Mouse (Mus musculus) G1E (cell line): ENCODE measurements around the gene Zfp668. TPM values are rescaled to one million over a fixed set of nuclear protein-coding genes. Genes with fewer than 3 reads are reported as not detected.

ENCODE experiments used
- ATAC-seq: 2 replicates; pipeline ENCODE4 v1.8.0; 2016; ENCODE audit warnings: mild to moderate bottlenecking; ENCODE audit not compliant: insufficient number of reproducible peaks, poor library complexity, low FRiP score, severe bottlenecking; ENCODE audit errors: extremely low read depth
- DNase-seq: peaks from one replicate; pipeline ENCODE4 v3.0.0; 2012; ENCODE audit warnings: low spot score
- H3K27me3 ChIP-seq: 2 replicates; pipeline ENCODE4 v1.6.1; 2012; ENCODE audit warnings: mild to moderate bottlenecking, low read length, inconsistent platforms; ENCODE audit not compliant: insufficient read depth
- H3K36me3 ChIP-seq: replicated peaks from 2 replicates; pipeline ENCODE3; 2012; ENCODE audit warnings: mild to moderate bottlenecking, inconsistent platforms
- H3K4me1 ChIP-seq: 2 replicates; pipeline ENCODE4 v1.6.1; 2012; ENCODE audit warnings: low read depth, low read length, inconsistent platforms, mixed read lengths; ENCODE audit not compliant: insufficient read depth
- H3K4me3 ChIP-seq: 2 replicates; pipeline ENCODE4 v1.5.1; 2012; ENCODE audit warnings: low read depth, mild to moderate bottlenecking, inconsistent platforms, low read length, moderate library complexity, mixed read lengths
- H3K9me3 ChIP-seq: replicated peaks from 2 replicates; pipeline ENCODE4 v1.6.1; 2012; ENCODE audit warnings: inconsistent platforms
- CTCF ChIP-seq: IDR thresholded peaks from 2 replicates; pipeline ENCODE4 v1.5.1; 2012; ENCODE audit warnings: low read depth, low read length, inconsistent platforms, mixed read lengths
- GATA1 ChIP-seq: IDR thresholded peaks from 2 replicates; pipeline ENCODE4 v1.6.1; 2012; ENCODE audit warnings: borderline replicate concordance, low read length, inconsistent platforms, mixed read lengths
- GATA2 ChIP-seq: IDR thresholded peaks from 2 replicates; pipeline ENCODE4 v1.6.1; 2012; ENCODE audit warnings: low read depth, low read length, inconsistent platforms, borderline replicate concordance
- POLR2AphosphoS5 ChIP-seq: IDR thresholded peaks from 2 replicates; pipeline ENCODE4 v1.6.1; 2012; ENCODE audit warnings: low read depth, low read length, inconsistent platforms; ENCODE audit not compliant: insufficient replicate concordance
- TAL1 ChIP-seq: conservative IDR thresholded peaks from 2 replicates; pipeline ENCODE4 v1.6.1; 2012; ENCODE audit warnings: low read depth, low read length, inconsistent platforms, mixed read lengths
- polyA plus RNA-seq: library from polyadenylated mRNA; stranded (reverse); fragments of >175 nt; gene quantifications from 2 replicates; pipeline ENCODE4 v1.2.3, GENCODE M21; 2012
- total RNA-seq, 2 experiments: library from RNA; stranded (forward) in 1 of 2; stranded (reverse) in 1 of 2; fragments of 200-1000 nt in 1 of 2; fragments of >200 nt in 1 of 2; fragmentation: Nextera tagmentation in 1 of 2; gene quantifications; 2 replicates each; pipeline ENCODE4 v1.2.3; 2014 to 2017

Zfp668 gene
- 9.2 and 14.9 TPM in 2 replicates for total RNA-seq (2014; fragmentation: Nextera tagmentation)
- total RNA-seq (2017): 4.2 and 5.7 TPM in 2 replicates
- 33.9 and 39.5 TPM in 2 replicates for polyA plus RNA-seq

DNA sequence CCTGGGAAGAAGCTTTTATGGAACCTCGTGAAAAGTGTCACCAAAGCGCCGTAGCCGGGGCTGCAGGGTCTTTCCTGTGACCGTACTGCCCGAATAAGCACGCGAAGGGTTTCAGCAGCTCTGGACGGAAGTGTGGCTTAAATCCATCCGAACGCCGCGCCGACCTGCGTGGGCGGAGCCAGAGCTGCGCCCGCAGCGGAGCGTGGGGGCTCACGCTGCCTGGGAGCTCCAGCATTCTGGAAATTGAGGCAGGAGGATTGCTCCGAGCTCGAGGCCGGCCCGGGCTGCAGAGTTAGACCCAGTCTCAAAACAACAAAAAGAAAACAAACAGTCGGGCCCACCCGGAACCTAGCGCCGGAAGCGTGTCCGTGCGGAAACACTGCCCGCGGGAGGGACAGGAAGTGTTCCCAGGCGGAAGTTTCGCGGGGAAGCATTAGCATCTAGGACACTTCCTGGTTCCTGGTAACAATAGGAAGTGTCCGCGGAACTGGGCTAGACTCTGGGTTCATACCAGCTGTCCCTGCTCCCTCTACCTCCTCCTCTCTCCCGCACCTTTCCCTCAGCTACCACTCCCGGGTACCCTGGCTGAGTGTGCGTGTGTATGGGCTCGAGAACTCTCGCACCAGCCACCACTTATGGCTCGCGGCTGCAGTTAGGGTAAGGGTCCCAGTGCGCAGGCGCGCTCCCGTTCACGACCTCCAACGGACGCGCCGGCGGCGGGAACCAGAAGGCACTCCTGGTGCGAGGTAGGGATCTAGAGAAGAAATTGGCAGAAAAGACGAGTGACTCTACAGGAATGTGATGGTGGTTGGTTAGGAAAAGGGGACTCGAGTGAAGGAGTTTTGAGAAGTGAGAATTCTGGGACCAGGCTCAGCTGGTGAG lies at the start of gene Zfp668:
TSS of gene Zfp668 (minus strand) at position 362 of the 882 bp plus-strand sequence.
- peak within 1 kb of the TSS; percentile 92 for H3K4me3 ChIP-seq
- peak; percentile 85 for DNase-seq
- H3K27me3 ChIP-seq: no peaks in the 10 kb centered on the region
- peaks cover 72% of the 10 kb centered on the region for H3K4me1 ChIP-seq
- peaks cover 32% of the 10 kb centered on the region for H3K9me3 ChIP-seq
- TF ChIP-seq GATA1 (no peak), CTCF (no peak), GATA2 (no peak), POLR2AphosphoS5 (0 out of 2 replicates have a peak, but pooled peaks have one; percentile 30), TAL1 (no peak)
- ATAC-seq: peak; percentile 46
- H3K36me3 ChIP-seq: peaks cover 65% of the 10 kb centered on the region

DNA sequence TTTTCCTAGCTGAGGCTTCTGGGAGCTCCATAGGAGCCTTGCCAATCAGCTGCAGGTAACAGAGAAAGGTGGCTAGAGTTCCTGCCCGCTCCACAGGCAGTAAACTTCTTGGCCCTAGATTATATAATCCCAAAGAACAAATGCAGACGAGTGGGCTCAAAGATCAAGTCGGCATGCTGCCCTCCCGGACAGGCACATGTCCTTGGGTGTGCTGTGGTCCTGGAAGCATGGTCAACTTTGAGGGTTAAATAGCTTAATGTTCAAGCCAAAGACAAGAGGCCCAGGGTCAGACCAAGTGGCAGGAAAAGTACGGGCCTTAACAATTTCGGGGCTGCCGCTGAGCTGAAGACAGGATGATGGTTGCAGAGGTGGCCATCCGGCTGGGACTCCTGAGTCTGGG lies 49.4 kb upstream of the Zfp668 start:
- H3K4me3 ChIP-seq: no peak overlapping the region
- H3K27me3 ChIP-seq: peaks cover 8% of the 10 kb centered on the region
- DNase-seq (no peak), ATAC-seq (no peak)
- TF ChIP-seq CTCF (no peak), GATA1 (no peak), GATA2 (no peak), TAL1 (no peak), POLR2AphosphoS5 (no peak)
- peaks cover 23% of the 10 kb centered on the region for H3K4me1 ChIP-seq
- H3K9me3 ChIP-seq: no peaks in the 10 kb centered on the region
- H3K36me3 ChIP-seq: peaks cover 68% of the 10 kb centered on the region

DNA sequence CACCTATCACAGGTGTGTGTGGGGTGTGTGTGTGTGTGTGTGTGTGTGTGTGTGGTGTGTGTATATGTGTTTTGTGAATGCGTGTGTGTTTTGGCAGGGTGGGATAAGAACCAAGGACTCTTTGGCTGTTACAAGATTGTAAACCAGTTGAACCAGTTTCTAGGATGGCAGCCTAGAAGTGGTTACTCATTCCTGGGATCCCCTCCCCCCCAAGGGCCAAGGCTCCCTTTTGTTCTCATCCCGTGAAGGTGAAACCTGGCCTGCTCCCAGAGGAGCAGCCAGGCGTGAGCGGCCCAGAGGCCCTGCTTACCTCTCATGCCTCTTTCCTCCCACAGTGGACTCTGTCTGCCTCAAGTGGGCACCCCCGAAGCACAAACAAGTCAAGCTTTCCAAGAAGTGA lies 48.6 kb upstream of the Zfp668 start:
- ATAC-seq (no peak), DNase-seq (no peak)
- TF ChIP-seq POLR2AphosphoS5: no peak
- no peak for TF ChIP-seq GATA2
- no peak for TF ChIP-seq TAL1
- no peak for TF ChIP-seq CTCF
- no peak for TF ChIP-seq GATA1
- peaks cover 22% of the 10 kb centered on the region for H3K4me1 ChIP-seq
- peaks cover 76% of the 10 kb centered on the region for H3K36me3 ChIP-seq
- no peaks in the 10 kb centered on the region for H3K9me3 ChIP-seq
- H3K27me3 ChIP-seq: peaks cover 8% of the 10 kb centered on the region
- H3K4me3 ChIP-seq: no peak overlapping the region

DNA sequence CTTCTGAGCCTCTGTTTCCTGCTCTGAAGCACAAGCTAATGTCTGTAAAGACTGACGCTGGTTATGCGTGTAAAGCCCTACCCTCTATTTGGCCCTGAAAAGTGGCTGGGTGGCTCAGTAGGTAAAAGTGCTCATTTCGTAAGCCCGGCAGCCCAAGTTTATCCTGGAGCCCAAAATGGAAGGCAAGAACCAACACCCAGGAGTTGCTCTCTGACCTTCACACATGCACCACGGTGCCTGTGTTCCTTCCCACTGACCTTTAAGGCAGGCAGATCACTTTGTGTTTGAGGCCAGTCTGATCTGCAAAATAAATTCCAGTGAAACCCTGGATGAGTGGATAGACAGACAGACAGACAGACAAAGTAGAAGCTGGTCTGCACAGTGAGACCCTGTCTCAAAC lies 47.1 kb upstream of the Zfp668 start:
- TF ChIP-seq GATA2: no peak
- no peak for TF ChIP-seq CTCF
- no peak for TF ChIP-seq TAL1
- no peak for TF ChIP-seq POLR2AphosphoS5
- no peak for TF ChIP-seq GATA1
- Histone ChIP-seq H3K9me3 (no peaks in the 10 kb centered on the region), H3K27me3 (no peaks in the 10 kb centered on the region), H3K36me3 (peaks cover 91% of the 10 kb centered on the region), H3K4me3 (no peak overlapping the region), H3K4me1 (peaks cover 16% of the 10 kb centered on the region)
- no peak for DNase-seq
- ATAC-seq: no peak

DNA sequence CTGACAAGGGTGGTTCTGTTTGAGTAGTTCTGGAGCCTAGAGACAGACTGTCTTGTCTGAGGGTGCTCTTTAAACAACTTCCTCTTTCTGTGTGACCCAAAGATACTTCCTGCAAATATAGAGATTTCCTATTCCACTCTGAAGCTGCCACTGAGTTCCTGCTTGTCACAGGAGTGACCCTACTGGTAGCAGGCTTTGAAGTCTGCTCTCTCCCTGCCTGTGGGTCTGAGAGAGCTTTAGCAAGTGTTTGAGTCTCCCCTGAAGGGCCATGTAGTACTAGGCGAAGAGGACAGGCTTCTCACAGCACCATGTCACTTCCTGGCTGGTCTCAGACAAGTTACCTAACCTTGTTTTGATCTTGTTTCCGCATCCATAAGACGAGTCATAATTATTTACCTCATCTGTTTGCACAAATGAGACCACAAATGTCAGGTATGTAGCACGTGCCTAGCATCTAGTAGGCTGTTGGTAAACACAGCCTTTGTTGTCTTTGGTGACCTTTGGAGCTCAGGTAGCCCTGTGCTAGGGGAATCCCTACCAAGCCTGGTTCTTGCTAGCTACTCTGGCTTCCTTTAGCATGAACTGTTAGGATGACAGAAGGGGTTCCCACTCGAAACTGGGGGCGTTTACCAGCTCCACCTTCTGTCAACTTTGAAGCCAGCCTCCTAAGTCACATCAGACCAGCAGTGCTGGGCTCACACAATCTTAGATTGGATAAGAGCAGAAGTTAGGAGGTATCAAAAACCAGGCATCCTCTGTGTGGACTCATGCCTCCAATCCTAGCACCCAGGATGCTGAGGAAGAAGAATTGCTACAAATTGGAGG lies 46.0 kb upstream of the Zfp668 start:
- peaks cover 16% of the 10 kb centered on the region for H3K4me1 ChIP-seq
- ATAC-seq (peak; percentile 34), DNase-seq (no peak)
- peaks cover 96% of the 10 kb centered on the region for H3K36me3 ChIP-seq
- H3K27me3 ChIP-seq: no peaks in the 10 kb centered on the region
- TF ChIP-seq GATA2: no peak
- no peak overlapping the region for H3K4me3 ChIP-seq
- H3K9me3 ChIP-seq: no peaks in the 10 kb centered on the region

DNA sequence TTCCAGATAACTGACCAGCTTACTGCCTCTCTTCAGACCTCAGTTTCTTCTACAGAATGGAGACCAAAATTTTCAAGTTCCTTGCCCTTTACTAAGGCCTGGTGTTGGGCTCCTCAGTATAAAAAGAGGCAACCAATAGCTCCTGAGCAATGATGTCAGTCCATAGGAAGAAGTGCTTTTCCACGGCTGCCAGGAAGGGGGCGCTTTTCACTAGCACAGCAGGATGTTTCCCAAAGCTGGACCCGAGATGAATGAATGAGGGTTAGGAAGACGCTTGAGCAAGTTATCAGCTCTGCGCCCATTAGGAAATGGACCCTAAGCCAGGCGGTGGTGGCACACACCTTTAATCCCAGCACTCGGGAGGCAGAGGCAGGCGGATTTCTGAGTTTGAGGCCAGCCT lies 44.9 kb upstream of the Zfp668 start:
- peaks cover 19% of the 10 kb centered on the region for H3K4me1 ChIP-seq
- no peaks in the 10 kb centered on the region for H3K27me3 ChIP-seq
- H3K4me3 ChIP-seq: no peak overlapping the region
- TF ChIP-seq CTCF (peak; percentile 5; the same call in 1 of the 2 replicates), GATA2 (no peak)
- H3K36me3 ChIP-seq: peaks cover 95% of the 10 kb centered on the region
- no peak for DNase-seq
- H3K9me3 ChIP-seq: no peaks in the 10 kb centered on the region
- no peak for ATAC-seq
